Mouse (Mus musculus) heart, embryonic 11.5 days (tissue): Measurements from ENCODE around the gene Actr1a. TPM values are rescaled to one million over a fixed set of nuclear protein-coding genes. Genes with fewer than 3 reads are reported as not detected.
A peak's percentile ranks its signal among the peaks of the same experiment; 100 is the strongest.

Experiments used
- ATAC-seq: fragments of 200-750 bp; cut with Nextera tagmentation; replicated peaks from 2 replicates; pipeline ENCODE4 v1.8.0; 2017; ENCODE audit warnings: moderate library complexity; ENCODE audit not compliant: insufficient number of reproducible peaks, low FRiP score, low TSS enrichment
- H3K27ac ChIP-seq: fragments of 300-500 bp; sonication (generic); 2 replicates; pipeline ENCODE4 v1.5.1; 2014; ENCODE audit warnings: mild to moderate bottlenecking, low read depth, low read length
- H3K27me3 ChIP-seq: fragments of 300-500 bp; sonication (generic); 2 replicates; pipeline ENCODE4 v1.6.1; 2014; ENCODE audit warnings: mild to moderate bottlenecking, low read length, mixed read lengths; ENCODE audit not compliant: control insufficient read depth, insufficient read depth
- H3K36me3 ChIP-seq: fragments of 300-500 bp; sonication (generic); 2 replicates; pipeline ENCODE4 v1.6.1; 2014; ENCODE audit warnings: mild to moderate bottlenecking, low read length, moderate library complexity, mixed read lengths; ENCODE audit not compliant: control insufficient read depth, insufficient read depth
- H3K4me1 ChIP-seq: fragments of 300-500 bp; sonication (generic); 2 replicates; pipeline ENCODE4 v1.6.1; 2014; ENCODE audit warnings: low read length; ENCODE audit not compliant: control insufficient read depth, insufficient read depth
- H3K4me2 ChIP-seq: fragments of 300-500 bp; sonication (generic); 2 replicates; pipeline ENCODE4 v1.6.1; 2014; ENCODE audit warnings: mild to moderate bottlenecking, moderate library complexity
- H3K4me3 ChIP-seq: fragments of 300-500 bp; sonication (generic); 2 replicates; pipeline ENCODE4 v1.5.1; 2014; ENCODE audit warnings: low read depth, low read length
- H3K9ac ChIP-seq: fragments of 300-500 bp; sonication (generic); 2 replicates; pipeline ENCODE4 v1.6.1; 2014; ENCODE audit warnings: mild to moderate bottlenecking, low read depth, low read length, moderate library complexity
- H3K9me3 ChIP-seq: fragments of 300-500 bp; sonication (generic); replicated peaks from 2 replicates; pipeline ENCODE4 v1.6.1; 2016; ENCODE audit warnings: low read length; ENCODE audit not compliant: control insufficient read depth
- WGBS: fragments of 180-500 bp; shearing (Covaris S2); extraction: QIAGEN DNeasy Blood & Tissue Kit; methylation state at CpG from one replicate; pipeline ENCODE4 v1.1.7; 2014; ENCODE audit not compliant: insufficient replicate concordance; 5-methylcytosine and 5-hydroxymethylcytosine counted together
- polyA plus RNA-seq: library from polyadenylated mRNA; unstranded; fragments of >200 nt; fragmentation: Nextera tagmentation; extraction: Ambion mirVana; gene quantifications from 2 replicates; pipeline ENCODE4 v1.2.1, GENCODE M21; 2014

Gene Actr1a
- polyA plus RNA-seq, 1 experiment from 2014 or later, result 112 TPM

GRCm38 (mm10) chr19:46396686-46397435, 1.3 kb upstream of the Actr1a start, which contains the start of gene Sufu:
Sufu (plus strand) TSS chr19:46396896.
- Histone ChIP-seq H3K4me3 (peak within 1 kb of the TSS; percentile 90), H3K27ac (peak within 1 kb of the TSS; percentile 66), H3K27me3 (no peaks in the 10 kb centered on the region), H3K36me3 (no peaks in the 10 kb centered on the region), H3K4me2 (peak within 1 kb of the TSS; percentile 94), H3K9me3 (no peaks in the 10 kb centered on the region), H3K4me1 (peaks cover 41% of the 10 kb centered on the region), H3K9ac (peak within 1 kb of the TSS; percentile 77)
- WGBS, result under 1% methylated on average over 53 of the region's 57 CpGs
- ATAC-seq, result peak; percentile 81

GRCm38 (mm10) chr19:46396109-46396508, 561 bp upstream of the Actr1a start:
- Histone ChIP-seq H3K4me2 (peak overlapping the region; percentile 94), H3K9me3 (no peaks in the 10 kb centered on the region), H3K27ac (no peak overlapping the region), H3K4me1 (peaks cover 41% of the 10 kb centered on the region), H3K27me3 (no peaks in the 10 kb centered on the region), H3K4me3 (peak overlapping the region; percentile 90), H3K9ac (peak overlapping the region; percentile 65), H3K36me3 (no peaks in the 10 kb centered on the region)
- no peak for ATAC-seq
- 15% methylated on average over 8 of the region's 8 CpGs for WGBS

DNA sequence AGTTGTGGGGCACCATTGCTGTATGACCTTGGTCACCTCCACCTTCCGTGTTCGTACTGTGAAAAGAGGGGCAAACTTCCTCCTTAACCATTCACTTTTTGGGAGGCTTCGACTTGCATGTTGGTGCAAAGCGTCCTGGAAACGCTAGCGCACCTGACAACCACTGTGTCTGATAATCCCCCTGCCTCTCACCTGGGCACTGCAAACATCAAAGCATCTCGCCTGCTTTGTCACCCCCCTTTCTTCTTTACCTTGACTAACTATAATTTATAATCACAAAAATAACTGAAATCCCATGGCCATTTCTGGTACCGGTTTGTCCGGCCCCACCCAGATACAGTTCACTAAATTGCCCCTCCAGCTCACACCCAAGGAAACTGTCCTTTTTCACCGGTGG, 838 bp downstream of the Actr1a start:
- H3K4me3 ChIP-seq, result peak overlapping the region; percentile 90
- no peak overlapping the region for H3K27ac ChIP-seq
- peak overlapping the region; percentile 94 for H3K4me2 ChIP-seq
- no peaks in the 10 kb centered on the region for H3K36me3 ChIP-seq
- H3K27me3 ChIP-seq, result no peaks in the 10 kb centered on the region
- 8% methylated on average over 10 of the region's 10 CpGs for WGBS
- H3K9ac ChIP-seq, result peak overlapping the region; percentile 83
- H3K9me3 ChIP-seq, result no peaks in the 10 kb centered on the region
- peaks cover 33% of the 10 kb centered on the region for H3K4me1 ChIP-seq
- ATAC-seq, result no peak

DNA sequence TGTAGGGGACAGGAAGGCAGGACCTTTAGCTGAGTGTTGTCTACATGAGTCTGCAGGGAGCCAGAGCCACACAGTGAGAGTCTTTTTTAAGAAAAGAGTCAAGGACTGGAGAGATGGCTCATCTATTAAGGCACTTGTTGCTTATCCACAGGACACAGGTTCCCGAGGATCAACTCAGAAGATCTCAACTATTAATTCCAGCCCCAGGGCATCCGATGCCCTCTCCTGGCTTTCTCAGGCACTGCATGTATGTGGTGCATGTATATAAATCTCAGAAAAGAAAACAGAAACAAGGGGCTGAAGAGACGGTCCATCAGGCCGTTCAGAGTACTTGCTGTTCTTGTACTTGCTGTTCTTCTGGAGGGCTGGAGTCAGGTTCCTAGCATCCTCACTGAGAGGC, 3.5 kb downstream of the Actr1a start:
- Histone ChIP-seq H3K4me1 (peaks cover 16% of the 10 kb centered on the region), H3K9ac (no peak overlapping the region), H3K27me3 (no peaks in the 10 kb centered on the region), H3K4me3 (no peak overlapping the region), H3K27ac (no peak overlapping the region), H3K9me3 (no peaks in the 10 kb centered on the region), H3K4me2 (no peak overlapping the region), H3K36me3 (no peaks in the 10 kb centered on the region; the same call in none of the 2 replicates)
- ATAC-seq, result no peak
- 40% methylated on average over 4 of the region's 4 CpGs for WGBS

GRCm38 (mm10) chr19:46389872-46390271, 5.7 kb downstream of the Actr1a start:
- no peak overlapping the region for H3K4me2 ChIP-seq
- no peak overlapping the region for H3K4me3 ChIP-seq
- H3K9me3 ChIP-seq, result no peaks in the 10 kb centered on the region
- H3K36me3 ChIP-seq, result peaks cover 11% of the 10 kb centered on the region
- WGBS, result 82% methylated on average over 5 of the region's 5 CpGs
- peaks cover 13% of the 10 kb centered on the region for H3K4me1 ChIP-seq
- ATAC-seq, result no peak
- no peaks in the 10 kb centered on the region for H3K27me3 ChIP-seq
- no peak overlapping the region for H3K9ac ChIP-seq
- no peak overlapping the region for H3K27ac ChIP-seq

GRCm38 (mm10) chr19:46382275-46382674, 13.3 kb downstream of the Actr1a start:
- no peak overlapping the region for H3K27ac ChIP-seq
- H3K4me3 ChIP-seq, result no peak overlapping the region
- H3K9me3 ChIP-seq, result no peaks in the 10 kb centered on the region
- ATAC-seq, result no peak
- peaks cover 69% of the 10 kb centered on the region for H3K36me3 ChIP-seq
- WGBS, result 96% methylated on average over 9 of the region's 9 CpGs
- H3K4me2 ChIP-seq, result no peak overlapping the region
- H3K27me3 ChIP-seq, result no peaks in the 10 kb centered on the region
- H3K9ac ChIP-seq, result no peak overlapping the region
- H3K4me1 ChIP-seq, result no peaks in the 10 kb centered on the region

DNA sequence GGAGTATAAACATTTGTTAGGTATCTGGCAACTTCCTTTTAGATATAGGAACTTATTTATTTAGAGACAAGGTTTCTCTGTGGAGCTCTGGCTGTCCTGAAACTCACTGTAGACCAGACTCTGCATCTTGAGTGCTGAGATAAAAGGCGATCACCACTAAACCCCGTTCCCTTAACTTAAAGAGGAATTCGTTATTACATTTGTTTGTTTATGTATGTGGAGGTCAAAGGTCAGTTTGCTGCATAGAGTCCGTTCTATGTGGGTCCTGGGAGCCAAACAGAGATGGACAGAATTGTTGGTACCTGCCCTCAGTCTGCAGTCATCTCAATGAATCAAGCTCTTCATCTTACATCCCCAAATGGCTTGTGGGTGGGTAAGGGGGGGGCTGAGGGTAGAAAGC, 19.7 kb downstream of the Actr1a start:
- Histone ChIP-seq H3K4me1 (peaks cover 3% of the 10 kb centered on the region; the same call in 1 of the 2 replicates), H3K27me3 (no peaks in the 10 kb centered on the region), H3K4me2 (no peak overlapping the region), H3K27ac (no peak overlapping the region), H3K9me3 (no peaks in the 10 kb centered on the region), H3K9ac (no peak overlapping the region), H3K4me3 (no peak overlapping the region), H3K36me3 (peaks cover 26% of the 10 kb centered on the region)
- 52% methylated on average over 4 of the region's 4 CpGs for WGBS
- ATAC-seq, result no peak

DNA sequence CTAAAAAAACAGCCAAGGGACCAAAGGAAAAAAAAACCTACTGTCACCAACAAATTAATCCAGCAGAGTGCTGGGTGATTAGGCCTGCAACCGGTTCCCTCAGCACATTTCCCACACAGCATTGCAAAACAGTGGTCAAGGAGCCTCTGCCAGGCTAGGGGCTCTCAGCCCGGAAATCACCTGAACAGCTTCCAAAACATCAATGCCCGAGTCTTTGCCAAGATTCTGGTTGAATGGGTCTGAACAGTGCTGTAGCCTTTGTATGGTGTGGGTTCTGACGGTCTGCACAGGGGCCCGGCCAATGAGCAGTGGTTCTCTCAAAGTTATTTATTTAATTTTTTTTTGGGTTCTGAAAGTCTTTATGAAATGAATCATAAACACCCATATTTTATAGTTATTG, 20.1 kb downstream of the Actr1a start:
- Histone ChIP-seq H3K4me1 (peaks cover 3% of the 10 kb centered on the region; the same call in 1 of the 2 replicates), H3K4me2 (no peak overlapping the region), H3K27ac (no peak overlapping the region), H3K27me3 (no peaks in the 10 kb centered on the region), H3K9ac (no peak overlapping the region), H3K9me3 (no peaks in the 10 kb centered on the region), H3K36me3 (peaks cover 22% of the 10 kb centered on the region), H3K4me3 (no peak overlapping the region)
- 77% methylated on average over 5 of the region's 5 CpGs for WGBS
- no peak for ATAC-seq
